Mouse (Mus musculus) ES-Bruce4 (cell line): ENCODE measurements at regions not wholly inside any gene's neighbourhood (a gene's known extent, or its start where the extent isn't known, plus 50 kb on each side); places are given as distances from the start of the nearest gene placed in this dataset.

ENCODE experiments used
- H3K27ac ChIP-seq: 2 replicates; pipeline ENCODE4 v1.5.1; 2012; ENCODE audit warnings: low read length, inconsistent platforms; ENCODE audit not compliant: insufficient read depth
- H3K27me3 ChIP-seq: 2 replicates; pipeline ENCODE4 v1.6.1; 2012; ENCODE audit warnings: mild to moderate bottlenecking, low read length, inconsistent platforms; ENCODE audit not compliant: control insufficient read depth, poor library complexity, insufficient read depth, severe bottlenecking
- H3K36me3 ChIP-seq: 2 replicates; pipeline ENCODE4 v1.6.1; 2012; ENCODE audit warnings: inconsistent platforms, mild to moderate bottlenecking, low read length, moderate library complexity; ENCODE audit not compliant: control insufficient read depth, poor library complexity, insufficient read depth, severe bottlenecking
- H3K4me1 ChIP-seq: one replicate; pipeline ENCODE4 v1.8.1; 2011; ENCODE audit warnings: low read length; ENCODE audit not compliant: control insufficient read depth, insufficient read depth
- H3K4me3 ChIP-seq: 2 replicates; pipeline ENCODE4 v1.5.1; 2011; ENCODE audit warnings: low read depth, mild to moderate bottlenecking, low read length
- H3K9ac ChIP-seq: 2 replicates; pipeline ENCODE4 v1.6.1; 2012; ENCODE audit warnings: low read depth, mild to moderate bottlenecking, inconsistent platforms; ENCODE audit not compliant: poor library complexity, severe bottlenecking
- H3K9me3 ChIP-seq: replicated peaks from 2 replicates; pipeline ENCODE4 v1.6.1; 2012; ENCODE audit warnings: mild to moderate bottlenecking, low read length, inconsistent platforms; ENCODE audit not compliant: control insufficient read depth, poor library complexity, insufficient read depth, severe bottlenecking
- CTCF ChIP-seq: IDR thresholded peaks from one replicate; pipeline ENCODE4 v1.8.1; 2011; ENCODE audit warnings: low read depth, low read length
- EP300 ChIP-seq: IDR thresholded peaks from 2 replicates; pipeline ENCODE4 v1.6.1; 2011; ENCODE audit warnings: low read depth, low read length; ENCODE audit not compliant: insufficient read depth
- POLR2A ChIP-seq: IDR thresholded peaks from one replicate; pipeline ENCODE4 v1.8.1; 2011; ENCODE audit warnings: low read length; ENCODE audit not compliant: insufficient read depth

DNA sequence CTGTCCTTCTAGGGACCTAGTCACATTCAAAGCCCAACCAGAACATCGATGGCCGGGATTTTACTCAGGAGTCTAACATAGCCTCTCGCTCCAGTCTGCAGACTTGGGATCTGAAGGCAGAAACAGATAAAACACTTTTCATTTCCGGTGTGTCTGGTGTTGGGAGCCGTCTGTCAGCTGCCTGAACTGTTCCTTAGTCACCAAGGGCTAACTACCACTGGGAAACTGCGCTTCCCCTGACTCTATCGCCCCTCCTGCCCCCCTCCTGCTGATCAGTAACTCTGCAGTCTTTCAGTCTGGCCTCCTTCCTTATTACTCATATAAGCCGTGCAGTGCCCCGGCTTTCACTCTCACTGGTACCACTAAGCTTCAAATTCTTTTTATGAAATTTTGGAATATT is 58.5 kb downstream of the Dkk1 start:
- Histone ChIP-seq H3K27ac (no peak overlapping the region), H3K4me3 (no peak overlapping the region), H3K9ac (no peak overlapping the region), H3K27me3 (no peaks in the 10 kb centered on the region), H3K9me3 (no peaks in the 10 kb centered on the region), H3K36me3 (no peaks in the 10 kb centered on the region), H3K4me1 (no peaks in the 10 kb centered on the region)
- TF ChIP-seq EP300, result no peak
- no peak for TF ChIP-seq POLR2A
- TF ChIP-seq CTCF, result no peak
